Mouse (Mus musculus): ENCODE measurements around the gene Prdx6. TPM values are rescaled to one million over a fixed set of nuclear protein-coding genes. Genes with fewer than 3 reads are reported as not detected.

The Prdx6 gene
- total and polyA plus RNA-seq, 3 experiments = 102 to 277 (median 232) TPM

DNA sequence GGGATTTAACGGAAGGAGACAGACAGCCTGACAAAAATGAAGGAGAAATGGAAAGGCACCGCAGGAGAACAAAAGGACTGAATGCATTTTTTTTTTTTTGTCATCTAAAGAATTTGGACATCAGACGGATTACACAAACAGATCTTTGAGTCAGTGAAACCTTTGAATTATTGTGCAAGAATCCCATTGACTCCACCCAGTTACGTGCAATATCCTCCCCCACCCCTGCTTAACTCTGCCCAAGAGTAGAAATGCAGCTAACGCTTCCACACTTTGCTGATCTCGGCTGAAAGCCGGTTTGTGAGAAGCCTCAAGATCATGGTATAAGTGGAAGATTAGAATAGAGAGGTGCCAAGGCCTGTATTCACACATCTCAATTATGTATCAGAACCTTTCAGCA, 17.1 kb upstream of the Prdx6 start:
- no peaks in the 10 kb centered on the region for H3K27me3 ChIP-seq (replicated peaks)
- in situ Hi-C loops (cut with MboI; ENCODE audit: low pct_ligation_motif_present, low pct_unique_long_range_greater_than_20kb, low sequenced_read_pairs) = no loop called here
- H3K9me3 ChIP-seq (replicated peaks; ENCODE audit: low read length) = no peaks in the 10 kb centered on the region
- no peak overlapping the region for H3K4me3 ChIP-seq (replicated peaks in 1 of 3; ENCODE audit: low read depth in 2 of 3, low read length in 2 of 3, poor library complexity in 1 of 3)
- peaks cover 0 to 4% of the 10 kb centered on the region in 2 experiments; a peak in 1 of 4 replicates for H3K4me1 ChIP-seq (ENCODE audit: control insufficient read depth in 1 of 2, insufficient read depth in 2 of 2)
- dilution Hi-C loops (cut with MboI; ENCODE audit: extremely low pct_ligation_motif_present, extremely low pct_unique_long_range_greater_than_20kb, low sequenced_read_pairs) = no loop called here
- H3K4me2 ChIP-seq (ENCODE audit: insufficient read depth, low read depth, poor library complexity, severe bottlenecking) = no peak overlapping the region
- H3K36me3 ChIP-seq (replicated peaks in 1 of 2; ENCODE audit: control insufficient read depth in 1 of 2, insufficient read depth in 1 of 2, low read length in 1 of 2) = no peaks in the 10 kb centered on the region
- no peaks in the 10 kb centered on the region for H3K79me2 ChIP-seq (replicated peaks; ENCODE audit: control insufficient read depth, extremely low read depth, insufficient read depth, poor library complexity, severe bottlenecking)
- no peak for DNase-seq (ENCODE audit: extremely low read depth)
- no peak overlapping the region for H3K27ac ChIP-seq (ENCODE audit: insufficient read depth, low read depth)
- no peak overlapping the region for H3K9ac ChIP-seq (ENCODE audit: insufficient read depth, low read depth)
- TF ChIP-seq UBTF (IDR thresholded peaks at IDR 0.05; ENCODE audit: low read depth, low read length) (no peak), MYC (IDR thresholded peaks at IDR 0.05; ENCODE audit: low read depth, low read length) (no peak), ZKSCAN1 (IDR thresholded peaks at IDR 0.05; ENCODE audit: borderline replicate concordance, low read depth, low read length) (no peak)

GRCm38 (mm10) chr1:161264961-161265360, 13.9 kb upstream of the Prdx6 start:
- Histone ChIP-seq H3K27me3 (replicated peaks) (no peaks in the 10 kb centered on the region), H3K79me2 (replicated peaks; ENCODE audit: control insufficient read depth, extremely low read depth, insufficient read depth, poor library complexity, severe bottlenecking) (no peaks in the 10 kb centered on the region), H3K27ac (ENCODE audit: insufficient read depth, low read depth) (no peak overlapping the region), H3K9me3 (replicated peaks; ENCODE audit: low read length) (no peaks in the 10 kb centered on the region), H3K4me1 (ENCODE audit: control insufficient read depth in 1 of 2, insufficient read depth in 2 of 2) (no peaks in the 10 kb centered on the region), H3K36me3 (replicated peaks in 1 of 2; ENCODE audit: control insufficient read depth in 1 of 2, insufficient read depth in 1 of 2, low read length in 1 of 2) (no peaks in the 10 kb centered on the region), H3K4me3 (replicated peaks in 1 of 3; ENCODE audit: low read depth in 2 of 3, low read length in 2 of 3, poor library complexity in 1 of 3) (no peak overlapping the region), H3K9ac (ENCODE audit: insufficient read depth, low read depth) (no peak overlapping the region), H3K4me2 (ENCODE audit: insufficient read depth, low read depth, poor library complexity, severe bottlenecking) (no peak overlapping the region)
- no peak for DNase-seq (ENCODE audit: extremely low read depth)
- dilution Hi-C loops (cut with MboI; ENCODE audit: extremely low pct_ligation_motif_present, extremely low pct_unique_long_range_greater_than_20kb, low sequenced_read_pairs) = no loop called here
- in situ Hi-C loops (cut with MboI; ENCODE audit: low pct_ligation_motif_present, low pct_unique_long_range_greater_than_20kb, low sequenced_read_pairs) = no loop called here
- TF ChIP-seq EP300 (IDR thresholded peaks at IDR 0.05; ENCODE audit: low read length) (no peak), HCFC1 (IDR thresholded peaks at IDR 0.05; ENCODE audit: low read depth, low read length) (no peak), UBTF (IDR thresholded peaks at IDR 0.05; ENCODE audit: low read depth, low read length) (no peak), RCOR1 (conservative IDR thresholded peaks at IDR 0.05; ENCODE audit: low read depth, low read length) (no peak), E2F4 (IDR thresholded peaks at IDR 0.05; ENCODE audit: insufficient replicate concordance, low read depth, low read length) (no peak), MAX (IDR thresholded peaks at IDR 0.05; ENCODE audit: low read length) (no peak), JUN (IDR thresholded peaks at IDR 0.05; ENCODE audit: insufficient read depth, low read depth, low read length) (no peak), MAZ (IDR thresholded peaks at IDR 0.05; ENCODE audit: low read depth, low read length) (no peak), ETS1 (conservative IDR thresholded peaks at IDR 0.05; ENCODE audit: low read depth, low read length) (no peak), SIN3A (IDR thresholded peaks at IDR 0.05; ENCODE audit: low read length) (no peak), NELFE (IDR thresholded peaks at IDR 0.05; ENCODE audit: low read depth, low read length) (no peak), MAFK (IDR thresholded peaks at IDR 0.05; ENCODE audit: insufficient replicate concordance, low read length) (no peak)

DNA sequence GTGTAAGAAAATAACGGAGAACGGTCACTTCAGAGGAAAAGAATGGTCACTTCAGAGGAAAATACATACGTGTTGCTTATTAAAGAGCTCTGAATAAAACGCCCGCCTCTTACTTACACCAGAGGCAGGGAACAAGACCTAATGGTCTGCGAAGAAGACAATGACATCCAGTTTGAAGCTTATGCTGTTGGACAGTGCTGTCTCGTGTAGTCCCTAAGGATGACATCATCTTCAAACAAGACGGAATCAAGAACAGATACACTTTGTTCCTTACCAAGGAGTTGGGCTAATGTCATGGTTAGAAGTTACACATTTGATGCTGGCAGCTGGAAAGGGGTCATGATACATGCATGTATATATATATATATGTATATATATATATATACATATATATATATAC, 12.6 kb upstream of the Prdx6 start:
- Histone ChIP-seq H3K36me3 (replicated peaks in 1 of 2; ENCODE audit: control insufficient read depth in 1 of 2, insufficient read depth in 1 of 2, low read length in 1 of 2) (no peaks in the 10 kb centered on the region), H3K27ac (ENCODE audit: insufficient read depth, low read depth) (no peak overlapping the region), H3K9me3 (replicated peaks; ENCODE audit: low read length) (no peaks in the 10 kb centered on the region), H3K4me3 (replicated peaks in 1 of 3; ENCODE audit: low read depth in 2 of 3, low read length in 2 of 3, poor library complexity in 1 of 3) (no peak overlapping the region), H3K4me2 (ENCODE audit: insufficient read depth, low read depth, poor library complexity, severe bottlenecking) (no peak overlapping the region), H3K27me3 (replicated peaks) (no peaks in the 10 kb centered on the region), H3K9ac (ENCODE audit: insufficient read depth, low read depth) (no peak overlapping the region), H3K79me2 (replicated peaks; ENCODE audit: control insufficient read depth, extremely low read depth, insufficient read depth, poor library complexity, severe bottlenecking) (no peaks in the 10 kb centered on the region), H3K4me1 (ENCODE audit: control insufficient read depth in 1 of 2, insufficient read depth in 2 of 2) (no peaks in the 10 kb centered on the region)
- dilution Hi-C loops (cut with MboI; ENCODE audit: extremely low pct_ligation_motif_present, extremely low pct_unique_long_range_greater_than_20kb, low sequenced_read_pairs) = no loop called here
- TF ChIP-seq MAZ (IDR thresholded peaks at IDR 0.05; ENCODE audit: low read depth, low read length) (no peak), RAD21 (IDR thresholded peaks at IDR 0.05; ENCODE audit: low read depth, low read length) (no peak), KAT2A (IDR thresholded peaks at IDR 0.05; ENCODE audit: insufficient replicate concordance, low read length) (no peak), ELF1 (IDR thresholded peaks at IDR 0.05; ENCODE audit: low read depth, low read length) (no peak)
- DNase-seq (ENCODE audit: extremely low read depth) = no peak
- in situ Hi-C loops (cut with MboI; ENCODE audit: low pct_ligation_motif_present, low pct_unique_long_range_greater_than_20kb, low sequenced_read_pairs) = no loop called here
